Mouse (Mus musculus): ENCODE data around the gene Sash1. TPM values are rescaled to one million over a fixed set of nuclear protein-coding genes. Genes with fewer than 3 reads are reported as not detected.

Gene Sash1
- total and polyA plus RNA-seq, 3 experiments = 0.09 to 0.59 (median 0.24) TPM

- dilution Hi-C loops (cut with MboI; ENCODE audit: extremely low pct_ligation_motif_present, extremely low pct_unique_long_range_greater_than_20kb, low sequenced_read_pairs) (no loop called here), in situ Hi-C loops (cut with MboI; ENCODE audit: low pct_ligation_motif_present, low pct_unique_long_range_greater_than_20kb, low sequenced_read_pairs) (no loop called here)
- no peak for DNase-seq (ENCODE audit: extremely low read depth)
- Histone ChIP-seq H3K9ac (ENCODE audit: insufficient read depth, low read depth) (no peak overlapping the region), H3K9me3 (replicated peaks; ENCODE audit: low read length) (no peaks in the 10 kb centered on the region), H3K4me1 (ENCODE audit: control insufficient read depth in 1 of 2, insufficient read depth in 2 of 2) (peaks cover 14 to 28% of the 10 kb centered on the region in 2 experiments), H3K4me3 (replicated peaks in 1 of 3; ENCODE audit: low read depth in 2 of 3, low read length in 2 of 3, poor library complexity in 1 of 3) (no peak overlapping the region), H3K4me2 (ENCODE audit: insufficient read depth, low read depth, poor library complexity, severe bottlenecking) (no peak overlapping the region), H3K27ac (ENCODE audit: insufficient read depth, low read depth) (no peak overlapping the region), H3K36me3 (replicated peaks in 1 of 2; ENCODE audit: control insufficient read depth in 1 of 2, insufficient read depth in 1 of 2, low read length in 1 of 2) (no peaks in the 10 kb centered on the region), H3K27me3 (replicated peaks) (no peaks in the 10 kb centered on the region), H3K79me2 (replicated peaks; ENCODE audit: control insufficient read depth, extremely low read depth, insufficient read depth, poor library complexity, severe bottlenecking) (no peaks in the 10 kb centered on the region)
- TF ChIP-seq ELF1 (IDR thresholded peaks at IDR 0.05; ENCODE audit: low read depth, low read length) (no peak), RCOR1 (conservative IDR thresholded peaks at IDR 0.05; ENCODE audit: low read depth, low read length) (no peak), ETS1 (conservative IDR thresholded peaks at IDR 0.05; ENCODE audit: low read depth, low read length) (no peak), EP300 (IDR thresholded peaks at IDR 0.05; ENCODE audit: low read length) (no peak), IRF4 (IDR thresholded peaks at IDR 0.05; ENCODE audit: low read depth, low read length) (no peak), CHD1 (IDR thresholded peaks at IDR 0.05; ENCODE audit: low read depth, low read length) (no peak), ZC3H11A (IDR thresholded peaks at IDR 0.05; ENCODE audit: low read depth, low read length) (no peak), MAFK (IDR thresholded peaks at IDR 0.05; ENCODE audit: insufficient replicate concordance, low read length) (no peak), BHLHE40 (IDR thresholded peaks at IDR 0.05; ENCODE audit: low read depth, low read length) (no peak), ZKSCAN1 (IDR thresholded peaks at IDR 0.05; ENCODE audit: borderline replicate concordance, low read depth, low read length) (no peak), HCFC1 (IDR thresholded peaks at IDR 0.05; ENCODE audit: low read depth, low read length) (no peak), SMC3 (IDR thresholded peaks at IDR 0.05; ENCODE audit: low read depth, low read length) (no peak)
Observed at GRCm38 (mm10) chr10:8801719-8802347, 84.0 kb downstream of the Sash1 start.

GRCm38 (mm10) chr10:8801139-8801613 lies 84.7 kb downstream of the Sash1 start:
- TF ChIP-seq ELF1 (IDR thresholded peaks at IDR 0.05; ENCODE audit: low read depth, low read length) (no peak), USF2 (conservative IDR thresholded peaks at IDR 0.05; ENCODE audit: low read depth, low read length) (no peak)
- Histone ChIP-seq H3K4me2 (ENCODE audit: insufficient read depth, low read depth, poor library complexity, severe bottlenecking) (no peak overlapping the region), H3K4me1 (ENCODE audit: control insufficient read depth in 1 of 2, insufficient read depth in 2 of 2) (peaks cover 13 to 28% of the 10 kb centered on the region in 2 experiments), H3K36me3 (replicated peaks in 1 of 2; ENCODE audit: control insufficient read depth in 1 of 2, insufficient read depth in 1 of 2, low read length in 1 of 2) (no peaks in the 10 kb centered on the region), H3K9me3 (replicated peaks; ENCODE audit: low read length) (no peaks in the 10 kb centered on the region), H3K4me3 (replicated peaks in 1 of 3; ENCODE audit: low read depth in 2 of 3, low read length in 2 of 3, poor library complexity in 1 of 3) (no peak overlapping the region), H3K27ac (ENCODE audit: insufficient read depth, low read depth) (no peak overlapping the region), H3K27me3 (replicated peaks) (no peaks in the 10 kb centered on the region), H3K79me2 (replicated peaks; ENCODE audit: control insufficient read depth, extremely low read depth, insufficient read depth, poor library complexity, severe bottlenecking) (no peaks in the 10 kb centered on the region), H3K9ac (ENCODE audit: insufficient read depth, low read depth) (no peak overlapping the region)
- in situ Hi-C loops (cut with MboI; ENCODE audit: low pct_ligation_motif_present, low pct_unique_long_range_greater_than_20kb, low sequenced_read_pairs) = no loop called here
- no peak for DNase-seq (ENCODE audit: extremely low read depth)
- dilution Hi-C loops (cut with MboI; ENCODE audit: extremely low pct_ligation_motif_present, extremely low pct_unique_long_range_greater_than_20kb, low sequenced_read_pairs) = no loop called here

All from CH12.LX (cell line).